Mouse (Mus musculus) lung, embryonic 14.5 days (tissue): ENCODE measurements at regions not wholly inside any gene's neighbourhood (a gene's known extent, or its start where the extent isn't known, plus 50 kb on each side); places are given as distances from the start of the nearest gene placed in this dataset.

Source experiments
- ATAC-seq: fragments of 200-750 bp; cut with Nextera tagmentation; 2 replicates; pipeline ENCODE4 v1.8.0; 2017; ENCODE audit warnings: mild to moderate bottlenecking, moderate TSS enrichment, moderate library complexity; ENCODE audit not compliant: insufficient read depth
- DNase-seq: peaks from one replicate; pipeline ENCODE4 v3.0.0-alpha.2; 2015
- H3K27ac ChIP-seq: fragments of 300-500 bp; sonication (generic); 2 replicates; pipeline ENCODE4 v1.5.1; 2014; ENCODE audit warnings: low read depth, mild to moderate bottlenecking, moderate library complexity
- H3K27me3 ChIP-seq: fragments of 300-500 bp; sonication (generic); 2 replicates; pipeline ENCODE4 v1.6.1; 2014; ENCODE audit warnings: low read length, control low read depth; ENCODE audit not compliant: insufficient read depth
- H3K36me3 ChIP-seq: fragments of 300-500 bp; sonication (generic); 2 replicates; pipeline ENCODE4 v1.6.1; 2014; ENCODE audit warnings: control low read depth; ENCODE audit not compliant: insufficient read depth
- H3K4me1 ChIP-seq: fragments of 300-500 bp; sonication (generic); 2 replicates; pipeline ENCODE4 v1.6.1; 2014; ENCODE audit warnings: antibody characterized with exemption, control low read depth; ENCODE audit not compliant: insufficient read depth
- H3K4me2 ChIP-seq: fragments of 300-500 bp; sonication (generic); 2 replicates; pipeline ENCODE4 v1.6.1; 2014; ENCODE audit warnings: mild to moderate bottlenecking
- H3K4me3 ChIP-seq: fragments of 300-500 bp; sonication (generic); 2 replicates; pipeline ENCODE4 v1.5.1; 2014; ENCODE audit warnings: low read depth, low read length
- H3K9ac ChIP-seq: fragments of 300-500 bp; sonication (generic); 2 replicates; pipeline ENCODE4 v1.6.1; 2014
- H3K9me3 ChIP-seq: fragments of 300-500 bp; sonication (generic); 2 replicates; pipeline ENCODE4 v1.6.1; 2016; ENCODE audit warnings: low read depth, low read length, control low read depth
- CTCF ChIP-seq: IDR thresholded peaks from 2 replicates; pipeline ENCODE4 v1.5.1; 2016; ENCODE audit warnings: antibody characterized with exemption, low read depth
- WGBS: fragments of 180-500 bp; shearing (Covaris S2); extraction: QIAGEN DNeasy Blood & Tissue Kit; methylation state at CpG from one replicate; pipeline ENCODE4 v1.1.7; 2014; 5-methylcytosine and 5-hydroxymethylcytosine counted together

DNA sequence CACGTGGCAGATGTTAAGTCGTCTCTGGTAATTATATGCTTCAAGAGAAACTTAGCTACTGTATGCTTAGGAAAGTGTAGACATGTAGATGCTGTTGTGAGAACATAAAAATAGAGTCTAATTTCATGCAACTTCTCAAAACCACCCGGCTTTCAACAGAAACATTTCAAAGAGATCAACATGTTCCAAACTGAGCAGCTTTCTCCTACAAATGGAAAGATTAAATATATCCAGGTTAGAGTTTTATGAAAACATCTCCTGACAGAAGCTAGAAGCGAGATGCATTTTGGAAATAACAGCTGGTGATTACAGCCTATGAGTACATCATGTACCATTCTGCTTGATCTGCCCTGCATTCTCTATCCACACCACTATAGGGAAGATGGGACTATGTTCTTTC, 345.4 kb downstream of the Nsun3 start:
- no peak for DNase-seq
- Histone ChIP-seq H3K9me3 (no peaks in the 10 kb centered on the region), H3K9ac (no peak overlapping the region), H3K4me3 (no peak overlapping the region), H3K4me1 (no peaks in the 10 kb centered on the region), H3K4me2 (no peak overlapping the region), H3K36me3 (no peaks in the 10 kb centered on the region), H3K27me3 (no peaks in the 10 kb centered on the region), H3K27ac (no peak overlapping the region)
- TF ChIP-seq CTCF = no peak
- 67% methylated on average over 4 of the region's 4 CpGs for WGBS
- ATAC-seq = no peak

DNA sequence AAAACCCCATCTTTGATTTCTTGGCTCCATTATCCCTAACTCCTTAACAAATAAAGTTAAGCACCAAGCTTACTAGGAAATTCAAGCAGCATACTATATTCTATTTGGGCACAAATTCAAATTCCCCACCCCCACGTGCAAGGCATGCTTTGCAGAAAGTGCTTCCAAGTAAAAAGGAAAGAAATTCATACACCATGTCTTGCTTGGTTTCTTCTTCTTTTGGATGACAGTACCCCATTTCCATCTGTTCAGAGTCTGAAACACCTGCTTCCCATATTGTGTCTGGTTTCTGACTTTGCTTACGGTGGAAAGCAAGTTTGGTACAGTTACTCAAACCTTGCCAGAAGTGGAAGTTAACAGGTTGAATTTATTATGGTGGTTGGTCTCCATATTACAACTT, 353.5 kb downstream of the Nsun3 start:
- Histone ChIP-seq H3K4me1 (no peaks in the 10 kb centered on the region), H3K9ac (no peak overlapping the region), H3K4me2 (no peak overlapping the region), H3K27ac (no peak overlapping the region), H3K36me3 (no peaks in the 10 kb centered on the region), H3K27me3 (no peaks in the 10 kb centered on the region), H3K4me3 (no peak overlapping the region), H3K9me3 (no peaks in the 10 kb centered on the region)
- no peak for TF ChIP-seq CTCF
- no peak for ATAC-seq
- no peak for DNase-seq
- WGBS = 72% methylated on average over 2 of the region's 2 CpGs

GRCm38 (mm10) chr16:62414485-62414884, 372.1 kb downstream of the Nsun3 start:
- TF ChIP-seq CTCF = peak; percentile 54
- no peaks in the 10 kb centered on the region for H3K9me3 ChIP-seq
- H3K4me2 ChIP-seq = no peak overlapping the region
- no peaks in the 10 kb centered on the region for H3K27me3 ChIP-seq
- no peak overlapping the region for H3K27ac ChIP-seq
- peak; percentile 47 for DNase-seq
- no peak; the same call in 1 of the 2 replicates for ATAC-seq
- no peaks in the 10 kb centered on the region for H3K4me1 ChIP-seq
- no peak overlapping the region for H3K9ac ChIP-seq
- 11% methylated on average over 1 of the region's 1 CpGs for WGBS
- H3K4me3 ChIP-seq = no peak overlapping the region
- no peaks in the 10 kb centered on the region for H3K36me3 ChIP-seq

DNA sequence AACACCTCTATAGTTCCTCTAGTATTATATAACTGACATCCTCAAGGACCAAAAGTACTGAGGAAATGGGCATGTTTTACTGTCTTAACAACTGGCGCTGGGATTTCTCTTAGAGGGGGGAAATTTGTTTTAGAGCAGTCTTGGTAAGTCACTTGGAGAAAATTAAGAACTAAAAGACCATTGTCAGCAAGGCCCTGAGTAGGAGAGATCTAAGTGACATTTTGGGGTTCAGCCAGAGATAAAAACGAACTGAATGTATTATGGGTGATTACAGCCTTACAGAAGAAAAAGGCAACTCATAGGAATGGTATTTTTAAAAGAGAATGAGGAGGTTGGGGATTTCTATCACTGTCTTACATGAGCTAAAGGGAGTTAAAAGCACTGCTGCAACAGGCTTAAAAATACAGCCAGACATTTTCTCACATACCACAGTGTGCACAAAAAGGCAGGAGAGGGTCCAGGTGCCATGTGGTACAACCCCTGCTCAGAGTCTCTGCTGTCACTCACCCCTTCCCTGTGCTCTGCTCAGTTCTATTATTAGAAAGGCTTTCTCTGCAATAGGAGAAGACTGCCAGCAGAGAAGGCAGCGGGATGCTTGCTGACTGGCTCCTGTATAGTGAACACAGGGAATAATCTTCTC, 379.0 kb downstream of the Nsun3 start:
- DNase-seq = no peak
- Histone ChIP-seq H3K9ac (no peak overlapping the region), H3K27me3 (no peaks in the 10 kb centered on the region), H3K9me3 (no peaks in the 10 kb centered on the region), H3K4me2 (no peak overlapping the region), H3K36me3 (no peaks in the 10 kb centered on the region), H3K27ac (no peak overlapping the region), H3K4me1 (no peaks in the 10 kb centered on the region), H3K4me3 (no peak overlapping the region)
- 54% methylated on average over 3 of the region's 3 CpGs for WGBS
- no peak for ATAC-seq
- TF ChIP-seq CTCF = no peak

DNA sequence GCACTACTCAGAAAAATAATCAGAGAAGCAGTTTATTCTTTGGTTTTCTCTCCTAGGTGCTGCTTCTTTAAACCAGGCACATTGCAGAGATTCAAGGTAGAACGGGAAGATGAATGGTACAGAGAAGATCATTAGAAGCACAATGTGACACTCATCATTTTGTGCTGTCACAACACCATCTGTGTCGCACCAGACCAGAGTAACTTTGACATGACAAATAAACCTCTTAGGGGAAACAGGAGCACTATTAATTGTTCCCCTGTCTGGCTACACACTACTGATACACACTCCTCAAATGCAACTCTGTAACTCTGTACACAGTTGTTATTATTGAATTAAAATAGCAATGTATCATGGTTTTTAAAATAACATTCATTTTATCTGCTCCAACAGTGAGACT, 380.2 kb downstream of the Nsun3 start:
- Histone ChIP-seq H3K9ac (no peak overlapping the region), H3K27me3 (no peaks in the 10 kb centered on the region), H3K9me3 (no peaks in the 10 kb centered on the region), H3K4me2 (no peak overlapping the region), H3K4me1 (no peaks in the 10 kb centered on the region), H3K27ac (no peak overlapping the region), H3K4me3 (no peak overlapping the region), H3K36me3 (no peaks in the 10 kb centered on the region)
- WGBS = 47% methylated on average over 2 of the region's 2 CpGs
- TF ChIP-seq CTCF = no peak
- no peak for DNase-seq
- no peak for ATAC-seq

GRCm38 (mm10) chr16:62357279-62357678, 429.3 kb downstream of the Nsun3 start:
- ATAC-seq = no peak
- no peaks in the 10 kb centered on the region for H3K9me3 ChIP-seq

DNA sequence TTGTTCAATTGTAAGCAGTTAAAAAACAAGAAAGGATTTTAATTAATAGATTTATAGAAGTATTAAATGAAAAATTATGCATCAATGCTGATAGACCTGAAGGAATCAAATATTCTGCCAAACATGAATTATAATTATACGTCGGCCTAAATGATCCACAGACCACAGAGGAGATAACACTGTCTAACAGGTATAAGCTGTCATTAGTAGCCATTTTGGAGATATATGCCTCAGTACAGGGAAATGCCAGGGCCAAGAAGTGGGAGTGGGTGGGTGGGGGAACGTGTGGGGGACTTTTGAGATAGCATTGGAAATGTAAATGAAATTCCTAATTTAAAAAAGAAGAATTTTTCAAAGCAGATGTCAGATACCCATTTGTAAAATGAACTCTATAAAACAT, 430.3 kb downstream of the Nsun3 start:
- 71% methylated on average over 3 of the region's 3 CpGs for whole genome bisulfite sequencing
- DNase-seq (no peak), ATAC-seq (no peak)
- H3K27me3 ChIP-seq = no peaks in the 10 kb centered on the region
- no peak overlapping the region for H3K9ac ChIP-seq
- H3K36me3 ChIP-seq = no peaks in the 10 kb centered on the region
- H3K4me1 ChIP-seq = no peaks in the 10 kb centered on the region
- H3K4me3 ChIP-seq = no peak overlapping the region
- no peak overlapping the region for H3K4me2 ChIP-seq
- no peak for TF ChIP-seq CTCF
- no peak overlapping the region for H3K27ac ChIP-seq
- no peaks in the 10 kb centered on the region for H3K9me3 ChIP-seq

More at GRCm38 (mm10) chr16:62357279-62357678, 429.3 kb downstream of the Nsun3 start:
- Histone ChIP-seq H3K4me3 (no peak overlapping the region), H3K4me1 (no peaks in the 10 kb centered on the region), H3K9ac (no peak overlapping the region), H3K27me3 (no peaks in the 10 kb centered on the region), H3K27ac (no peak overlapping the region), H3K4me2 (no peak overlapping the region), H3K36me3 (no peaks in the 10 kb centered on the region)
- DNase-seq = no peak
- no peak for TF ChIP-seq CTCF

DNA sequence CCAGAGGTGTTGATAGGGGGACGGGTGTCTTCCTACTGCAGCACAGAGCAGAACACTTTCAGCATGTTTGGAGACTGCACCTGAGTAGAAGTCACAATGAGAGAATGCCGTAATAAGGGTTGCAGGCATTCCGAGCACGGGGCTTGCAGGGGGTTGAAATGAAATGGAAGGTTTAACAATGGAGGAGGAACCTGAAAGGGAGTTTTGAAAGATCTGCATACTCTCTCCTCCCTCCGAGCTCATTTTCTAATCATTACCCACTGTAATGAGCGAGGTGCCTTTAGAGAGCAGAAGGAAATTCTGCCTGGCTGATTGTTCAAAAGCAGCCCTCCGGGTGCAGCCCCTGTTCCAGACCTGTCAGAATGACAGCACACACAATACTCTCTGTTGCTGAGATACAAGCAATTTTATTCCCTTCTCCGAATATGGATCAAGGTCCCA, 430.8 kb downstream of the Nsun3 start:
- no peak for DNase-seq
- no peaks in the 10 kb centered on the region for H3K4me1 ChIP-seq
- no peak overlapping the region for H3K9ac ChIP-seq
- ATAC-seq = no peak
- no peaks in the 10 kb centered on the region for H3K36me3 ChIP-seq
- 70% methylated on average over 8 of the region's 8 CpGs for WGBS
- no peak overlapping the region for H3K27ac ChIP-seq
- H3K9me3 ChIP-seq = no peaks in the 10 kb centered on the region
- no peaks in the 10 kb centered on the region for H3K27me3 ChIP-seq
- no peak for TF ChIP-seq CTCF
- no peak overlapping the region for H3K4me3 ChIP-seq
- H3K4me2 ChIP-seq = no peak overlapping the region
